Mouse (Mus musculus): ENCODE results near the gene Fgf18. TPM values are rescaled to one million over a fixed set of nuclear protein-coding genes. Genes with fewer than 3 reads are reported as not detected.

Fgf18 gene
- not detected in 2 replicates for polyA plus RNA-seq (2012)

DNA sequence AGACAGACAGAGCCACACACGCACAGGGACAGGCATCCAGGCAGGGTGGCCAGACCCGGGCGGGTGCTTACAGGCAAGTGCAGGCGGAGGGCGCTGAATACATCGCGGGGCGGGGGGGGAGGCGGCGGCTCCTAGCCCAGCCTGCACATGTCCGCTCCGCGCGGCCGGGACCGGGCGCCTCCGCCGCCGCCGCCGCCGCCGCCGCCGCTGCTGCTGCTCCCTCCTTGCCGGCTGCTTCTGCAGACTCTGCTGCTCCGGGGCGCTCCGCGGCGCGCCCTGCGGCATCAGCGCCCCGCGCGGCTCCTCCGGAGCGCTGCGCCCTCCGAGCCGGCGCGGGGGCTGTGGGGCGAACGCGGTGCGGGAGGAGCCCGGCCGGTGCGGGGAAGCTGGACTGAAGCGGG is at the start of gene Fgf18:
TSS of gene Fgf18 (minus strand) at position 230 of the 401 bp plus-strand sequence.
- Histone ChIP-seq H3K9me3 (ENCODE audit: control insufficient read depth, low read length) (peaks cover 7% of the 10 kb centered on the region; the same call in 1 of the 2 replicates), H3K4me3 (replicated peaks) (peak within 1 kb of the TSS; percentile 31), H3K4me1 (ENCODE audit: control insufficient read depth) (peaks cover 9% of the 10 kb centered on the region), H3K27me3 (ENCODE audit: control insufficient read depth) (peaks cover 74% of the 10 kb centered on the region), H3K36me3 (ENCODE audit: control insufficient read depth) (peaks cover 32% of the 10 kb centered on the region)
- TF ChIP-seq TAL1 (IDR thresholded peaks at IDR 0.05; ENCODE audit: low read length) (no peak), GATA1 (IDR thresholded peaks at IDR 0.05; ENCODE audit: low read length) (no peak)

DNA sequence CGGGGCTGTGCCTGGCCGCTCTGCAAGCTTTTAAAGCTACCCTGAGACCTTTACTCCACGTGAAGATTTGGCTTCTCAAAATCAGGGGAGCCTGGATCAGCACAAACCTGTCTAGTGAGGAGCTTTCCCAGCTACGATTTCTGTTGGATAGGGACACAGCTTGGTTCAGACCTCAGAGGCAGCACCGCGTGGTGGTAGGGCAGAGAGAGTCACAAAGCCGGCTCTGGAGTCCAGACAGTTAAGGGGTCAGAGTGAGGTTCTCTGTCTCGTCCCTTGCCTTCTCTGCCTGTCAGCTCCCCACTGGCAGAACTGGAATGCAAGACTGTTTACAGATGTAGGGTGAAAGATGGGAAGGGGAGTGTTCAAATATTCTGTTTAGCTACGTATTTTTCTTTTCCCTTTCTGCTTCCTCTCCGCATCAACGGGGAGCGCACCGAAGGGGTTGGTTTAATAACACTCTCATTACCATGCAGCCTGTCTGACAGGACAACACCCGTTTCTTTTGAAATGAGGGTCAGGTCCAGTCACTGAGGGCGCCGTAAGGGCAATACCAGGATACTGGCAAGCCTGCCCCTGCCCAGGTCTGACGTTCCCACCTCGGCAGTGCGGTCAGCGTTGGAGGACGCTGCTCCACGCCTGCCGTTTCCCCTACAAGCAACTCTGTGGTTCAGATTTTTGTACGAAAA is 49.4 kb upstream of the Fgf18 start:
- H3K36me3 ChIP-seq (ENCODE audit: control insufficient read depth), result no peaks in the 10 kb centered on the region
- peaks cover 19% of the 10 kb centered on the region for H3K9me3 ChIP-seq (ENCODE audit: control insufficient read depth, low read length)
- peaks cover 91% of the 10 kb centered on the region for H3K27me3 ChIP-seq (ENCODE audit: control insufficient read depth)
- no peaks in the 10 kb centered on the region for H3K4me1 ChIP-seq (ENCODE audit: control insufficient read depth)
- H3K4me3 ChIP-seq (replicated peaks), result no peak overlapping the region
- TF ChIP-seq GATA1 (IDR thresholded peaks at IDR 0.05; ENCODE audit: low read length) (no peak), TAL1 (IDR thresholded peaks at IDR 0.05; ENCODE audit: low read length) (no peak)

DNA sequence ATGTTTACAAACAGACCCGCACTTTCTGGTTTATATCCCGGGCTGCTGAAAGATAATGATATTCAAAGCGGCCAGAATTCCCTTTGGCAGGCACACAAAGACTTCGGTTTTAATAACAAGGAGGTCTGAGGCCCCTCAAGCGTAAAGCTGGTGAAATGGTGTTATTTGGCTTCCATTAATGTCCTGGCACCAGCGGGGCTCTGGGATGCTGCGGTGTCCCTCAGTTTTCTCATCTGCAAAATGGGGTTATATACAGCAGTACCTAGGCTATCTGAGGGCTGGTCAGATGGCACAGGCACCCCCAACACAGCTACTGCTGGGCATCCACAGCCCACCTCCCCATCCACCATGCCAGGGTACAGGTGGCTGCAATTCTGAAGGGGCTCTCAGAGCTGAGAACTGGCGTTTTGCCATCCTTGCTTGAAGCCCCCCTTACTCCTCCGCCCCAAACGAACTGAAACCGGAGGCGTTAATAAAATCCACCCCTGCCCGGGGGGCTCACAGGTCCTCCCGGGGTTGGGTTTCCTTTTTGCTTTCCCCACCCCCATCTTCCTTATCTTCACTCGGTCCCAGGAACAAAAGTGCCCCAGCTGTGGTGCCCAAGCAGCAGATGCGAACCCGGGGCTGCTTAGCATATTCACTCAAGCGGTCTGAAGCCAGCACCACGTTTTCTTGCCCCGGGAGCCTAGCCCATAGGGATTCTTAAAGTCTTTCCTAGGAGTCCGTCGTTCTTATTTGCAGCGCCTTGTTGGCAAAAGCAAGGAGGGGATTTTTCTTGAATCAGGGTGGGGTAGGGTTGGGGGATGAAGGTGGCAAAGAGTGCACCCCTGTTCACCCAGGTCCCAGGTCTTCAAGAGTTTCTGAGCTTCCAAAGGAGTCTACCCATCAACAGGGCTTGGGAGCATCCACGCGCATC is 48.6 kb upstream of the Fgf18 start:
- H3K4me3 ChIP-seq (replicated peaks), result no peak overlapping the region
- H3K4me1 ChIP-seq (ENCODE audit: control insufficient read depth), result no peaks in the 10 kb centered on the region
- H3K27me3 ChIP-seq (ENCODE audit: control insufficient read depth), result peaks cover 89% of the 10 kb centered on the region
- peaks cover 15% of the 10 kb centered on the region for H3K9me3 ChIP-seq (ENCODE audit: control insufficient read depth, low read length)
- TF ChIP-seq TAL1 (IDR thresholded peaks at IDR 0.05; ENCODE audit: low read length) (no peak), GATA1 (IDR thresholded peaks at IDR 0.05; ENCODE audit: low read length) (no peak)
- H3K36me3 ChIP-seq (ENCODE audit: control insufficient read depth), result no peaks in the 10 kb centered on the region

DNA sequence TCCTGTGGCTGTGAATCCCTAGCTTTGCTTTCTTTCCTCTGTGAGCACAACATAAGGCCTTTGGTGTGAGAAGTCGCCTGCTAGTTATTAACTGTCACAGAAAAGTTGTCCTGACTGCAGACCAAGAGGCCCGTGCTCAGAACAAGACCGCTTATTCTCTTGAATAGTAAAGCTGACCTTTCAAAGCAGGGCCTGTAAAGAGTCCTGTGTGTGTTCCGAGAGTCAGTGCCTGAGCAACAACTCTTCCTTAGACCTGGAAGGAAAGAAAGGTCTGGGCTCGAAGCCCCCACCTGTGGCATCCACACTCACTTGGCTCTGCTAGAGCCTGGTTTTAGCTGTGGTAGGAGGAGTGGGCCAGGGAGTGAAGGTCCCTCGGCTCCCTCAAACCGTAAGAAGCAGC is 47.9 kb upstream of the Fgf18 start:
- Histone ChIP-seq H3K4me1 (ENCODE audit: control insufficient read depth) (no peaks in the 10 kb centered on the region), H3K36me3 (ENCODE audit: control insufficient read depth) (no peaks in the 10 kb centered on the region), H3K27me3 (ENCODE audit: control insufficient read depth) (peaks cover 82% of the 10 kb centered on the region), H3K4me3 (replicated peaks) (no peak overlapping the region), H3K9me3 (ENCODE audit: control insufficient read depth, low read length) (peaks cover 15% of the 10 kb centered on the region)
- TF ChIP-seq TAL1 (IDR thresholded peaks at IDR 0.05; ENCODE audit: low read length) (no peak), GATA1 (IDR thresholded peaks at IDR 0.05; ENCODE audit: low read length) (no peak)

DNA sequence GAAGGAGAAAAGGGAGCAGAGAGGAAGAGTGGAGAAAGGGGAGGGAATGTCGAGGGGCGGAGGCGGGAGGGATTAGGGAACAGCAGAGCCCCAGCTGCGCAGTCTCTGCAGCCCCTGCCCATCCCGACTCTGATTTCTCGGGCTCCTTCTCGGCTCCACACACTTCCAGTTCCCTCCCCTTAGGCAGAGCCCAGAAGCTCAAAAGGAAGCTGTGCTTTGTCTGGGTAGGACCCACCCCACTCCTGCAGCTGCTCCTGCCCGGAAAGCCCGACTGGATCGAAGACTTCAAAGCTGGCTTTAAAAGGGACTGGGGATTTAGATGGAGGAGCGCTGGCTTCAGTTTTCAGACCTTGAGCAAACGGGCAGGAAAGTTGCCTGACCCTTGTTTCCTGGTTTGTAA is 46.5 kb upstream of the Fgf18 start:
- H3K27me3 ChIP-seq (ENCODE audit: control insufficient read depth), result peaks cover 68% of the 10 kb centered on the region
- TF ChIP-seq GATA1 (IDR thresholded peaks at IDR 0.05; ENCODE audit: low read length), result no peak
- no peak for TF ChIP-seq TAL1 (IDR thresholded peaks at IDR 0.05; ENCODE audit: low read length)

DNA sequence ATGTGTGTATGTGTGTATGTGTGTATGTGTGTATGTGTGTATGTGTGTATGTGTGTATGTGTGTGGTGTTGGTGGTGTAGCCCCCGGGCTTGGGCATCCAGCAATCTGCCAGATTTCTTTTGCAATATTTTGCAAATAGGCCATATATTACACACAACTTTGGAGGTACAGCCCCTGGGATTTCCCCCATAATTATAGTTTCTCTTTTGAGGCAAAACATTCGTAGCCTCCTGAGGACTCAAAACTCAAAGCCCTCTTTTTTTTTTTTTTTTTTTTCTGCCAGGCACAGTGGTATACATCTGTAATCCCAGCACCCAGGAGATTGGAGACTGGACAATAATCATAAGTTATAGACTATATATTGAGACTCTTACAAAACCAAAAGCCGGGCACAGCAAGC is 34.6 kb upstream of the Fgf18 start:
- Histone ChIP-seq H3K27me3 (ENCODE audit: control insufficient read depth) (peaks cover 42% of the 10 kb centered on the region), H3K9me3 (ENCODE audit: control insufficient read depth, low read length) (no peaks in the 10 kb centered on the region), H3K4me3 (replicated peaks) (no peak overlapping the region), H3K36me3 (ENCODE audit: control insufficient read depth) (no peaks in the 10 kb centered on the region), H3K4me1 (ENCODE audit: control insufficient read depth) (no peaks in the 10 kb centered on the region)
- TF ChIP-seq TAL1 (IDR thresholded peaks at IDR 0.05; ENCODE audit: low read length), result no peak
- TF ChIP-seq GATA1 (IDR thresholded peaks at IDR 0.05; ENCODE audit: low read length), result no peak

More for the DNA sequence above, 46.5 kb upstream of the Fgf18 start:
- Histone ChIP-seq H3K4me1 (ENCODE audit: control insufficient read depth) (no peaks in the 10 kb centered on the region), H3K4me3 (replicated peaks) (no peak overlapping the region), H3K36me3 (ENCODE audit: control insufficient read depth) (no peaks in the 10 kb centered on the region), H3K9me3 (ENCODE audit: control insufficient read depth, low read length) (peaks cover 15% of the 10 kb centered on the region)

DNA sequence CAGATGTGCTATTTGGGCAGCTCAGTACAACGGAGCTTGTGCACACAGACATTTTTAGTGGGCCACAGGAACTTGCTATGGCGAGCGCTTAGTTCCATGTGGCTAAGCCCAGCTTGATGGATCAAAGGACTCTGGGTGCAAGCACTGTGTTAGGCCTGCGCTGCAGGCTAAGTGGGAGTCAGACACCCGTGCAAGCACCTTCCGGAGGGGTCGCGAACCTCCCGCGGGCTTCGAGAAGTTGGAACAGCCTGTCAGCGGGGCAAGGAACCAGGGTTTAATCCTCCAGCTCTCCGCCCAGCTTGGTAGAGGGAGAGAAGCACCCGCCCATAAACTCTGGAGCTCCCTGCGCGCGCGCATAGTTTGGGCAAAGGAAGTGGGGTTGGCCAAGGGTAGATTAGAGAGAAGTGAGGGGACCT is 33.5 kb upstream of the Fgf18 start:
- Histone ChIP-seq H3K27me3 (ENCODE audit: control insufficient read depth) (peaks cover 52% of the 10 kb centered on the region), H3K4me3 (replicated peaks) (no peak overlapping the region), H3K4me1 (ENCODE audit: control insufficient read depth) (no peaks in the 10 kb centered on the region), H3K9me3 (ENCODE audit: control insufficient read depth, low read length) (no peaks in the 10 kb centered on the region), H3K36me3 (ENCODE audit: control insufficient read depth) (no peaks in the 10 kb centered on the region)
- TF ChIP-seq TAL1 (IDR thresholded peaks at IDR 0.05; ENCODE audit: low read length) (no peak), GATA1 (IDR thresholded peaks at IDR 0.05; ENCODE audit: low read length) (no peak)

DNA sequence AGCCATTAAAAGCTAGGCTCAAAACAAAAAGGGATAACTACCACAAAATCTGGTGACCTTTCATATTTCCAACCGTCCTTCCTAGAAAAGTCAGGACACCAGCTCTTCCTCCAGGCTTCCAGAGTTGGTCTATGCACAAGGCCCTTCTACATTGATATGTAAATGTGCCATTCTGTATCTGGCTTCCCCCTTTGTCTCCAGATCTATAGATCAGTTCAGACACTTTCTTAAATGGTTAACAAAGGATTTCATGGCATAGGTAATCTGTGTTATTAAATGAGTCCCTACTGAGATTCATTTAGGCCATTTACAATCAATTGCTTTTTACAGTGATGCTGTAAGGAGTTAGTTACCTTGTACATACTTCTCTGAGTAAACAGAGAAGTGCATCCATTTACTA is 32.6 kb upstream of the Fgf18 start:
- Histone ChIP-seq H3K36me3 (ENCODE audit: control insufficient read depth) (no peaks in the 10 kb centered on the region), H3K4me1 (ENCODE audit: control insufficient read depth) (no peaks in the 10 kb centered on the region), H3K9me3 (ENCODE audit: control insufficient read depth, low read length) (no peaks in the 10 kb centered on the region), H3K4me3 (replicated peaks) (no peak overlapping the region), H3K27me3 (ENCODE audit: control insufficient read depth) (peaks cover 59% of the 10 kb centered on the region)
- TF ChIP-seq GATA1 (IDR thresholded peaks at IDR 0.05; ENCODE audit: low read length) (no peak), TAL1 (IDR thresholded peaks at IDR 0.05; ENCODE audit: low read length) (no peak)
